Mouse (Mus musculus) right cerebral cortex, postnatal 14 days (tissue): Measurements from ENCODE around the gene Gm9803.

Experiments used
- DNase-seq: peaks from one replicate; pipeline ENCODE4 v3.0.0; 2022

Gene Gm9803

DNA sequence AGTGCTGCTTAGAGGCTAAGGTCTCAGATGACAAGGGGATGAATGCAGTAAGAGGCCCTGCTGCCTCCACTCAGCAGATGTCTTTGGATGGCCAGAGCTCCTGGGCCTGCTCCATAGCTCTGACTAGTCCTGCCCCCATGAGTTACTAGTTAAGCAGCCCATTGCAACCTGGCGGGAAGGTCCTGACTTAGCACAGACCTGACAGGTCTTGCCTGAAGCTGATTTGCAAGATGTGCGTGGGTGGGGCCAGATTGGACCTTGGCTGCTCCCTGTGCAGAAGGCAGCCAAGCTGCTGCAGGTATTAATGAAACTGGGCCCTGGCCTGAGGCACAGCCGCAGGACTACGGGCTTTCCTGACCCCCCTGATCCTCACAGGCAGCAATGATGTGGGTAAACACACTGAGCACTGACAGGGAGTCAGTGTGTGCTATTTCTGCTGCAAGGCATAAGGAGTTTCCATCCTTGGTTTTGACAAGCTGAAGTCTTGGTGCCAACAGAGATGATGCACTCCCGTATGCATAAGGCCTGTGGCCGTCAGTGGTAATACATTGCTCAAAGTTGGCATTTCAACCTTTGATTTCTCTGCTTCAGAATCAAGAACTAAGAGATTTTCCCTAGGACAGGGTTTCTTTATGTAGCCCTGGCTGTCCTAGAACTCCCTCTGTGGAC is 6.8 kb upstream of the Gm9803 start:
- DNase-seq = no peak

DNA sequence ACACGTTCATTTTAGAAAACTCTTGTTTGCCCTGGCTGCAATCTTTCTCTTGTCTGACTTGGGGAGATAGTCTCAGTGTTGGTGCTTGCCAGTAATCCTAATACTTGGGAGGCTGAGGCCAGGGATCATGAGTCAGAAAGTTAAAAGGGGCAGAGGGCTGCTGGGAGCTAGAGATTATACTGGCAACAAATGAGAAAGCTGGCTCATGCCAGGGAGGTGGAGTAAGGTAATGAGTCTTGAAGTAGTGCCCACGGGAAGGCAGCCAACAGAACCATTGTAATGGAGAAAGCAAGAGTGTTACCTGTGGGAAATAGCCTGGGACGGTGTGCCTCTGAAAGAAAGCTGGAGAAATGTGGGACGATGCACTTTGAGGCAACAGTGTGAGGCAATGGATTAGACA is 6.0 kb upstream of the Gm9803 start:
- no peak for DNase-seq

DNA sequence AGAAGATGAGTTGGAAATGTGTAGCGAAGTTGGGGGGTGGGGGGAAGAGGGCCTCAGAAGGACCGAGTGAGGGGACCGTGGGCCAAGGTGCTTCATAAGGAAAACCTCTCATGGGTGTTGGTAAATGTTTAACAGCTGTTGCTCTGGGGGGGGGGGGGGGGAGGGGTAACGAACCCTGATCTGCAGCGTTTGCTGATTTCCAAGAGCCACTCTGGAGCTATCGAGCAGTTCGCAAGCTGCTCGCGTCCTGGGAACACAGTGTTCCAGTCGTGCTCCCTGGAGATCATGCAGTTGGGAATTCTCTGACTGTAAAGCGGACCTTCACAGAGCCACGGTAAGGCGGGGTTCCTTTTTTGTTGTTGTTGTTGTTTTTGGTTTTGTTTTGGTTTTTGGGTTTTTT is 5.5 kb upstream of the Gm9803 start:
- DNase-seq = no peak

DNA sequence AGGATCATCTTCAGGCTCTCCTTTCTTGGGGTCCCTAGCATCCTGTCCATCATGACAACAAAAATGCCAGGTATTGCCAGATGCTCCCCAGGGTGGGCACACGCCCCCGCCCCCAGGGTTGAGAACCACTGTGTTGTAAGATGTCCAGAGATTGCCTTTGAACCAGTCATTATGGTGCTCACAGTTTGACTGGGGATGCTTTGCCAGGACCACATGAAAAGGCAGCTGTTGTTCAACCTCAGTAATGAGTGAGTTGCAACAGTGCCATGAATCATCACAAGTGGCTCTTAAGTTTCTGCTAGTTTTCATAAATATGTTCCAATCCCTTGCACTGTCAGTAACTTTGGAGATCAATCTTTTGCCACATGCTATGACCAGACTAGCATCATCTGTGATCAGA is 3.9 kb upstream of the Gm9803 start:
- no peak for DNase-seq

DNA sequence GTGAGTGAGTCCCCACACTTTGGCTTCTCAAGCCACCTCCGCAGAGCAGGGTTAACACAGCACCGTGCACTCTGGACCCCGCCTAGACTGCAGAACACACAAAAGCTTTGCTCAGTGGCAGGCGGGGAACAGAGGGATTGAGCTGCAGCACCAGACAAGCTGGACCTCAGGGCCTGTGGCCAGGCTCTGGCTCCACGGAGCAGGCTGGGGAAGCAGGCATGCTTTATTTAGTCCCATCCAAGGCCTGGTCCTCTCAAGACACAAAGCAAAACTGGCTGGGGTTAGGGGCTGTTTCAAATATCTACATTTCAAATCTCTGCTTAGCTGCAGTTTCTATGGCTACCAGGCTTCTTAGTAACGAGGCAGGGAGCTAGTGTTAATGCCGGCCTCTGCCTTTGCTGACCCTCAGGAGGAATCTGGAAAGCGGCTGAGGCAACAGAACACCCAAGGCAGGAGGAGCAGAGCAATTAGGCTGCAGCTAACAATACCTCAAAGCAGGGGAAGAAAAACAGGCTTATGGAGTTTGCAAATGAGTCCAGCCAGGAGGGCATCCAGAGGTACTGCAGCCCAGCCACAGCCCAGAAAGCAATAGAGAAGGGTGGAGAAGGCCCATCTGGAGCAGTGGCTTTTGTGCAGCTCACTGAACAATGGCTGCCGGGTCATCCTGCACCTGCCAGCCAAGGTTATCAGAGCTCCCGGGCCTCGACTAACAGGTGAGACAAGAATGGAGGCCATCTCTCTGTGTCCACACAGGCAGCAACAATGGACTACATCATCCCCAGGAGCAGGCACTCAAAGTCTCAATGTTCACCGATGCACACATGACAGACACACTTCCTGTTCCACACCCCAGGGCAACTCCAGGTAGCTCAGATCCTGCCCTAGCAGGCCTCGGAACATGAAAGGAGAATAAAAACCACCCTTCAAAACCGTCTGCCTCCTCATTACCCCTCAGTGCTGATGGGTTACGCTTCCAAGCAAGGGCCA is 3.7 kb downstream of the Gm9803 start:
- no peak for DNase-seq

GRCm38 (mm10) chr10:43534382-43534781 is 10.5 kb downstream of the Gm9803 start:
- DNase-seq = no peak

DNA sequence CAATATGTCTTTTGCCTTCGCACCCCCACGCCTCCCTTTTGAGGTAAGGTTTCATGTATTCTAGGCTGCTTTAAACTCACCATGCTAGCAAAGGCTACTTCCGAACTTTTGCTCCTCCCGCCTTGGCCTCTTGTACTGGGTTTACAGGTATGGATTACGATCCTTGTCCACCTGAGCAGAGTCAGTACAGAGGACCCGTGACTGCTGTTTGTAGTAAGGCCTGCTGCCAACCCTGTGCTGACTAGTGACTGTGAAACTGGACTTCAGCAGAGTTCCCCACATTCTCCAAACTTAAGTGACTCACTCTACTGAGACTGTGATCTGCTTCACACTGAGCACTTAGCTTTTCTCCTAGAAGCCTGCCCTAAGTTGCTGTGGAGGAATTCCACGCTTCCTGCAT is 13.8 kb downstream of the Gm9803 start:
- DNase-seq = no peak

GRCm38 (mm10) chr10:43538831-43539230 is 14.9 kb downstream of the Gm9803 start:
- DNase-seq = no peak

DNA sequence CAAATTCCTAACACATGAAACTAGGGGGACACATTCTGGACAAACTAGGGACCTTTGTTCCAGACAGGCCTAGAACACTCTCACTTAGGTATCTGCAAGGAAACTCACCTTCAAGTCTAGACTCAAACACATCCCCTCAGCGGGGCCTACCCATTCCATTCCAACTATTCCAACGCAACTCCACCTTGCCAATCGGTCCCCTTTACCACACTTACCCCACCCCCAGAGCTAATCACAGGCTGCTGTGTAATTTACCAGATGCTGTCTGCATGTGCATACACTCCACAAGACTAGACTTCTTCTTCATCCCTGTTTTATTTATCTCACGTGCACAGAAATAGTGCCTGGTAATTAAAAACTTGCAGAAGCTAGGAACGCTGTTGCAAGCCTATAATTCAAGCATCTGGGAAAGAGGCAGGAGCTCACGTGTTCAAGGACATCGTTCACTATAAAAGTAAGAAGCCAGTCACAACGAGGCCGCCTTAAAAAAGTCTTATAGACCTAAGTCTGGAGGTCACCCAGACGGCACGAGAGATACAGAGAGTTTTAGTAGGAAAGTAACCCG is 15.9 kb downstream of the Gm9803 start:
- DNase-seq = no peak

DNA sequence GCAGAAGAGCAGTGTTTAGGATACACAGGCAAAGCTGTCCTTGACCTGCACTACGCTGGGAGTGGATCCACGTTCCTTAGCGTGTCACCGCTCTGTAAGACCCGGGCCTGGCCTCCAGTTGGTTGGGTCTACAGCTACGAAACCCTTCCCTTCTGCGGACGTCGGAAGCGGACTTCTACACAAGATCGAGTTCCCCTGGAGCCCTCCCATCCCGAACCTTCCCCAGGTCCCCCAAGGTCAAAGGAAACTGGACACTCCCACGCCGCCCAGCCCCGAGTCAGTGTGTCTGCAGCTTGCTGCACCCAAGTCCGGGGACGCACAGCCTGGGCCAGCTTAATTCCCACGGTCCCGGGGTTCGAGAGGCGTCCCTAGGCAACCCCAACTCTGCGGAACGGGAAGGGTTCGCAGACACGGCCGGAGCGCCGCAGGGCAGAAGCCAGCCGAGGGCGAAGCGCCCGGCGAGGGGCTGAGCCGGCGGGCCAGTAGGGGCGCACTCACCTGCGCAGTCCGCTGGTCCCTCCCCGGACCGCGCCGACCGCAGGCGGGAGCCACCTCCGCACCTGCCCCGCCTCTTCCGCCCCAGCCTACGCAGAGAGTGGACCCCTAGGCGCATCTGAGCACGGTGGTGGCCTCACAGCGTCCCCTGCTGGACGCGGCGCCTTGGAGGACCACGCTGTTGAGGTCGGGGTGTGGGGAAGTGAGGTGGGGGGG is 16.7 kb downstream of the Gm9803 start, which contains the start of gene 1700021F05Rik:
TSS of gene 1700021F05Rik (minus strand) at position 553 of the 711 bp plus-strand sequence.
- DNase-seq = peak; percentile 97

DNA sequence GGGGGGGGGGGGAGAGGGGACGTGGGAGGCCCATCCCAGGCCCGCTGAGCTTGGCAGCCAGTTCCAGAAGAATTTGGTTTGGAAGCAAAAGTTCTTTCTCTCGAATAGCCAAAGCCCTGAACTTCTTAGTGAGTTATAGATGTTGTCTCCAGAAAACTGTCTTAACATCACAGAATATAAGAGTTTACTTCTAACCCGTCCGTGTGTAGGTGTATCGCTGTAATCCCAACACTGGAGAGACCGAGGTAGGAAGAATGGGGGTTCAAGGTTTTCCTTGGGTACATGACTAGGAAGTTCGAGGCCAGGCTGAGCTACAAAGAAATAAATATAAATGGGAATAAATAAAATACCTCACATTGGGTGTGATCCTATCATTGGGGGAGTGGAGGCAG is 17.3 kb downstream of the Gm9803 start:
- no peak for DNase-seq

- no peak for DNase-seq
These were observed 25.5 kb downstream of the Gm9803 start for GRCm38 (mm10) chr10:43549411-43549810.

- no peak for DNase-seq
These were observed 27.0 kb downstream of the Gm9803 start for GRCm38 (mm10) chr10:43550923-43551322.

DNA sequence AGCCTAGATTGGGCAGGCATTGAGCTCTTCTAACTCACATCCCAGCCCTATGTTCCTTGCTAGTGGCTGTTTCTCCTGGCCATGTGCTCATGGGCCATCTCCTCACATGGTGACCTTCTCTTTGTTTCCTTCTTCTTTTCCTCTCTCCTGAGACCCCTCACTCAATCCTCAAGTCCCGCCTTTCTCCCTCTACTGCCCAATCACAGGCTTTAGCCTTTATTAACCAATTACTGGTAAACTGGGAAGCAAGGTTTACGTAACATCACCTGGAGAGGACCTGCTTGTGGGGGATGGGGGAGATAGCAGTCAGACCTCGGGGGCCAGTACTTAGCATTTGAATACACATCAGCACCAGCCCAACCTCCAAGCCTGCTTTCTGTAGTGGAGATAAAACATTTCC is 27.5 kb downstream of the Gm9803 start:
- no peak for DNase-seq

DNA sequence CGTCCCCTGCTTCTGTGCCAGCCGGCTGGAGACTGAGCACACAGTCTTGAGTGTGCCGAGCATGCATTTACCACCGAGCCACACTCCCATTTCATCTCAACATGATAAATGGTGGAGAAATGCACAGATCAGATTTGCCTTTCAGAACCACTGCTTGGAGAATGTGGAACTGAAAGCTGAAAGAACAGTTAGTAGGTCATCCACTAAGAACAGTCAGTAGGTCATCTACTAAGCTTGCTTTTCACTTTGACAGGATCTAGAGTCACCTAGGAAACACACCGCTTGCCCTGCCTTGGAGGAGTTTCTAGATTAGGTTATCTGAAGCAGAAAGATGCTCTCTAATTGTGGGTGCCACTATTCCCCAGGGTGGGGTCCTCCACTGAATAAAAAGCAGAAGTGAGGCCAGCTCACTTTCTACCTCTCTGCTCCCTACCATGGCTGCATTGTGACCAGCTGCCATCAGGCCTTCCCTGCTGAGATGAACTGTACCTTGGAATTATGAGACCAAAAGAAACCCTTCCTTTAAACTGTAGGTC is 33.8 kb downstream of the Gm9803 start:
- DNase-seq = no peak

- no peak for DNase-seq
These were observed 35.4 kb downstream of the Gm9803 start for GRCm38 (mm10) chr10:43559313-43559712.

- DNase-seq = no peak
These were observed 36.9 kb downstream of the Gm9803 start for GRCm38 (mm10) chr10:43560765-43561164.

DNA sequence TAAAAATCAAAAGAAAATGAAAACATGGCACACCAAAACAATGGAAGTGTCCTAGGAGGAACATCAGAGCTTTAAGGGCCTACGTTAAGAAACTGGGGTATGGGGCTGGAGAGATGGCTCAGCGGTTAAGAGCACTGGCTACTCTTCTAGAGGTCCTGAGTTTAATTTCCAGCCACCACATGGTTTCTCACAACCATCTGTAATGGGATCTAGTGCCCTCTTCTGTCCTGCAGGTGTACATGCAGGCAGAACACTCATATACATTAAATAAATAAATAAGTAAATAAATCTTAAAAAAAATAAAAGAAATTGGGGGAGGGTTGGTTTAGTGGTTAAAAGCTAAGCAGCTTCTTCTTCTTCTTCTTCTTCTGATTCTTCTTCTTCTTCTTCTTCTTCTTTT is 37.4 kb downstream of the Gm9803 start:
- no peak for DNase-seq
